Mouse (Mus musculus): ENCODE measurements around the gene Ovol3. TPM values are rescaled to one million over a fixed set of nuclear protein-coding genes. Genes with fewer than 3 reads are reported as not detected.

Ovol3 gene
- polyA plus RNA-seq, 1 experiment from 2014 or later = not detected

DNA sequence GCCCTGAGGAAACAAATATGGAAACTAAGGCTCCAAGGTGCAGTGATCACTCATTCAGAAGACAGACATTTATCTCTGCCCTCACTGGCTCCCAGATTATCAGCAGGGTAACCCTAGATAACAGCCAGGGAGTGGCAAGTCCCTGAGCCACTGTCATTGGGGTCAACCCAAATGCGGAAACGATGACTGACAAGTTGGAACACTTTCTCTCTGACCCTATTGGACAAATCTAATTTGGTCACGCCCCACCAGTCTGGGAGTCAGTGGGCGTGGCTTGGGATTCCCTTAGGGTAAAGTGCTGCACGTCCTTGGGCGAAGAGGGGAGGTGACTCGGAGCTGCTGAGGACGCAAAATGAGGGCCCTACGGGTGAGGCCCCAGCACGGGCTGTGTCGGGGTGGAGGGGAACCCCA lies 51.6 kb downstream of the Ovol3 start, which contains the start of gene Cox7a1:
TSS of gene Cox7a1 (plus strand) at position 266 of the 411 bp plus-strand sequence.
- Histone ChIP-seq H3K36me3 (replicated peaks; ENCODE audit: insufficient read depth, low read length) (peaks cover 30% of the 10 kb centered on the region), H3K4me3 (ENCODE audit: low read depth, low read length) (peak within 1 kb of the TSS; percentile 38), H3K4me1 (ENCODE audit: insufficient read depth) (peaks cover 6% of the 10 kb centered on the region), H3K9me3 (ENCODE audit: low read length) (no peaks in the 10 kb centered on the region), H3K27me3 (ENCODE audit: insufficient read depth, low read length) (no peaks in the 10 kb centered on the region), H3K27ac (ENCODE audit: low read depth) (no peak within 1 kb of the TSS), H3K4me2 (ENCODE audit: low read depth, low read length) (peak within 1 kb of the TSS; percentile 77), H3K9ac (replicated peaks) (0 out of 2 replicates have a peak within 1 kb of the TSS, but pooled peaks have one; percentile 0)
- WGBS (ENCODE audit: insufficient replicate concordance) = under 1% methylated on average over 11 of the region's 11 CpGs
- DNase-seq = peak; percentile 89
- peak; percentile 86 for ATAC-seq
- no peak for TF ChIP-seq EP300 (IDR thresholded peaks at IDR 0.05; ENCODE audit: low read depth)

Other genes starting within 250 kb of the Ovol3 start
- 0.31 and 0.36 TPM in 2 replicates for gene Zfp14, start 184.3 kb downstream of the Ovol3 start, polyA plus RNA-seq (2015; fragmentation: Nextera tagmentation; extraction: Ambion mirVana)
- gene Zfp82, start 162.8 kb downstream of the Ovol3 start, polyA plus RNA-seq (2015; fragmentation: Nextera tagmentation; extraction: Ambion mirVana) = 0.54 and 0.68 TPM in 2 replicates
- gene Gm26920, start 145.3 kb downstream of the Ovol3 start, polyA plus RNA-seq (2015; fragmentation: Nextera tagmentation; extraction: Ambion mirVana) = not detected in 2 replicates
- gene Zfp566, start 145.2 kb downstream of the Ovol3 start, polyA plus RNA-seq (2015; fragmentation: Nextera tagmentation; extraction: Ambion mirVana) = 1.2 and 1.7 TPM in 2 replicates
- 10.1 and 10.7 TPM in 2 replicates for gene Zfp260, start 140.9 kb downstream of the Ovol3 start, polyA plus RNA-seq (2015; fragmentation: Nextera tagmentation; extraction: Ambion mirVana)
- gene Zfp382, start 113.8 kb downstream of the Ovol3 start, polyA plus RNA-seq (2015; fragmentation: Nextera tagmentation; extraction: Ambion mirVana) = 0.54 and 0.75 TPM in 2 replicates
- 2.1 and 3.1 TPM in 2 replicates for gene Zfp146, start 66.0 kb downstream of the Ovol3 start, polyA plus RNA-seq (2015; fragmentation: Nextera tagmentation; extraction: Ambion mirVana)
- 7.0 and 15.1 TPM in 2 replicates for gene Cox7a1, start 51.6 kb downstream of the Ovol3 start, polyA plus RNA-seq (2015; fragmentation: Nextera tagmentation; extraction: Ambion mirVana)
- 30.2 and 30.6 TPM in 2 replicates for gene Capns1, start 36.9 kb downstream of the Ovol3 start, polyA plus RNA-seq (2015; fragmentation: Nextera tagmentation; extraction: Ambion mirVana)
- gene Polr2i, start 3.8 kb downstream of the Ovol3 start, polyA plus RNA-seq (2015; fragmentation: Nextera tagmentation; extraction: Ambion mirVana) = 42.9 and 43.3 TPM in 2 replicates
- gene Tbcb, start 3.5 kb downstream of the Ovol3 start, polyA plus RNA-seq (2015; fragmentation: Nextera tagmentation; extraction: Ambion mirVana) = 41.8 and 42.1 TPM in 2 replicates
- 0.08 and 0.15 TPM in 2 replicates for gene Thap8, start 44.4 kb upstream of the Ovol3 start, polyA plus RNA-seq (2015; fragmentation: Nextera tagmentation; extraction: Ambion mirVana)
- 3.1 and 3.4 TPM in 2 replicates for gene Wdr62, start 44.7 kb upstream of the Ovol3 start, polyA plus RNA-seq (2015; fragmentation: Nextera tagmentation; extraction: Ambion mirVana)
- gene Clip3, start 56.0 kb upstream of the Ovol3 start, polyA plus RNA-seq (2015; fragmentation: Nextera tagmentation; extraction: Ambion mirVana) = 0.34 and 0.59 TPM in 2 replicates
- 23.1 and 23.9 TPM in 2 replicates for gene Alkbh6, start 73.0 kb upstream of the Ovol3 start, polyA plus RNA-seq (2015; fragmentation: Nextera tagmentation; extraction: Ambion mirVana)
- 11.4 and 12.8 TPM in 2 replicates for gene Syne4, start 79.1 kb upstream of the Ovol3 start, polyA plus RNA-seq (2015; fragmentation: Nextera tagmentation; extraction: Ambion mirVana)
- gene E130208F15Rik, start 86.0 kb upstream of the Ovol3 start, polyA plus RNA-seq (2015; fragmentation: Nextera tagmentation; extraction: Ambion mirVana) = not detected in 2 replicates
- 14.0 TPM in 2 replicates for gene Sdhaf1, start 88.2 kb upstream of the Ovol3 start, polyA plus RNA-seq (2015; fragmentation: Nextera tagmentation; extraction: Ambion mirVana)
- 7.4 and 8.3 TPM in 2 replicates for gene Lrfn3, start 127.0 kb upstream of the Ovol3 start, polyA plus RNA-seq (2015; fragmentation: Nextera tagmentation; extraction: Ambion mirVana)
- gene Tyrobp, start 178.0 kb upstream of the Ovol3 start, polyA plus RNA-seq (2015; fragmentation: Nextera tagmentation; extraction: Ambion mirVana) = 221 and 231 TPM in 2 replicates
- 17.4 and 17.6 TPM in 2 replicates for gene Hcst, start 184.1 kb upstream of the Ovol3 start, polyA plus RNA-seq (2015; fragmentation: Nextera tagmentation; extraction: Ambion mirVana)
- gene Nfkbid, start 186.0 kb upstream of the Ovol3 start, polyA plus RNA-seq (2015; fragmentation: Nextera tagmentation; extraction: Ambion mirVana) = 1.7 and 2.3 TPM in 2 replicates
- gene Aplp1, start 209.8 kb upstream of the Ovol3 start, polyA plus RNA-seq (2015; fragmentation: Nextera tagmentation; extraction: Ambion mirVana) = 1.2 and 1.6 TPM in 2 replicates
- gene Kirrel2, start 222.0 kb upstream of the Ovol3 start, polyA plus RNA-seq (2015; fragmentation: Nextera tagmentation; extraction: Ambion mirVana) = 0.05 TPM in 1 of 2 replicates, not detected in the other
- gene Nphs1, start 222.6 kb upstream of the Ovol3 start, polyA plus RNA-seq (2015; fragmentation: Nextera tagmentation; extraction: Ambion mirVana) = 0.06 and 0.07 TPM in 2 replicates

Measured in liver, postnatal 0 days (tissue).